In genomic region chr1:64457872-64458271, GRCm38 (mm10) we compare ENCODE assay signal across 15 mouse cellular contexts.
"Had no signal": no experiment of that assay in that cellular context is flagged by ENCODE, and none has a peak within 500 bp of the region (broad histone marks: within the 10 kb centered on the region; RNA-seq: fewer than 3 reads in every experiment).

No protein-coding gene starts in this region.

- H3K36me3 ChIP-seq: intestine, embryonic 15.5 days; kidney, embryonic 15.5 days; limb, embryonic 13.5 days; liver, embryonic 13.5 days; lung, embryonic 15.5 days; midbrain, embryonic 13.5 days had no signal

- H3K4me2 ChIP-seq: intestine, embryonic 15.5 days; kidney, embryonic 15.5 days; limb, embryonic 13.5 days; liver, embryonic 13.5 days; lung, embryonic 15.5 days; midbrain, embryonic 13.5 days had no signal

- H3K27me3 ChIP-seq: intestine, embryonic 15.5 days; kidney, embryonic 15.5 days; limb, embryonic 13.5 days; liver, embryonic 13.5 days; lung, embryonic 15.5 days; midbrain, embryonic 13.5 days had no signal

- DNase-seq: kidney, adult 11 months; kidney, adult 8-10 months; kidney, postnatal 10 days; kidney, postnatal 36 days; left cerebral cortex, postnatal 4 days; liver; liver, embryonic 13.5 days; lung, postnatal 10 days; lung, postnatal 4 days had no signal

- H3K4me3 ChIP-seq: intestine, embryonic 15.5 days; kidney, embryonic 15.5 days; limb, embryonic 13.5 days; liver, embryonic 13.5 days; lung, embryonic 15.5 days; midbrain, embryonic 13.5 days had no signal

- ATAC-seq: intestine, embryonic 15.5 days; midbrain, embryonic 13.5 days; midbrain, embryonic 16.5 days had no signal

- H3K4me1 ChIP-seq: intestine, embryonic 15.5 days; kidney, embryonic 15.5 days; limb, embryonic 13.5 days; liver, embryonic 13.5 days; lung, embryonic 15.5 days; midbrain, embryonic 13.5 days had no signal

- H3K9ac ChIP-seq: intestine, embryonic 15.5 days; kidney, embryonic 15.5 days; limb, embryonic 13.5 days; liver, embryonic 13.5 days; lung, embryonic 15.5 days; midbrain, embryonic 13.5 days had no signal

- H3K9me3 ChIP-seq: intestine, embryonic 15.5 days; kidney, embryonic 15.5 days; limb, embryonic 13.5 days; liver, embryonic 13.5 days; lung, embryonic 15.5 days; midbrain, embryonic 13.5 days had no signal

- H3K27ac ChIP-seq: intestine, embryonic 15.5 days; kidney, embryonic 15.5 days; limb, embryonic 13.5 days; liver, embryonic 13.5 days; lung, embryonic 15.5 days; midbrain, embryonic 13.5 days had no signal
